Mouse (Mus musculus) liver, adult 2 months (tissue): Measurements from ENCODE around the gene Ccnk.

Experiments used
- CTCF ChIP-seq: fragments of 200-500 bp; IDR thresholded peaks from 2 replicates; pipeline ENCODE4 v1.5.1; 2011; ENCODE audit warnings: low read depth, low read length, control low read depth
- POLR2A ChIP-seq: fragments of 200-500 bp; IDR thresholded peaks from 2 replicates; pipeline ENCODE4 v1.6.1; 2011; ENCODE audit warnings: low read length, control low read depth; ENCODE audit not compliant: insufficient read depth; ENCODE audit errors: extremely low read depth

GRCm38 (mm10) chr12:108210623-108211022 is 31.2 kb downstream of the Ccnk start:
- TF ChIP-seq POLR2A (no peak), CTCF (no peak)
